Mouse (Mus musculus): ENCODE results near the gene Srek1ip1. TPM values are rescaled to one million over a fixed set of nuclear protein-coding genes. Genes with fewer than 3 reads are reported as not detected.

The Srek1ip1 gene
- total and polyA plus RNA-seq, 3 experiments, result 10.7 to 26.1 TPM; not detected in 1

GRCm38 (mm10) chr13:104816635-104817571 is 24.6 kb downstream of the Srek1ip1 start, which contains the start of gene Cwc27:
Gene Cwc27, minus strand, starts transcription at chr13:104817142.
- Histone ChIP-seq H3K4me1 (ENCODE audit: control insufficient read depth in 1 of 2, insufficient read depth in 2 of 2, low read length in 2 of 2) (peaks cover 5 to 12% of the 10 kb centered on the region in 2 experiments; a peak in 2 of 4 replicates), H3K4me3 (ENCODE audit: control insufficient read depth in 1 of 2, insufficient read depth in 1 of 2, low read depth in 2 of 2, low read length in 2 of 2) (peak within 1 kb of the TSS; percentile 83 to 96), H3K9me3 (replicated peaks; ENCODE audit: insufficient read depth, low read length) (no peaks in the 10 kb centered on the region), H3K9ac (ENCODE audit: control insufficient read depth, low read depth, low read length, poor library complexity, severe bottlenecking) (peak within 1 kb of the TSS; percentile 96), H3K27me3 (ENCODE audit: control insufficient read depth in 1 of 2, insufficient read depth in 2 of 2, low read length in 2 of 2) (no peaks in the 10 kb centered on the region), H3K27ac (ENCODE audit: control insufficient read depth, low read depth, low read length) (peak within 1 kb of the TSS; percentile 91), H3K79me2 (ENCODE audit: control insufficient read depth, insufficient read depth, low read length, poor library complexity) (peaks cover 14% of the 10 kb centered on the region), H3K36me3 (ENCODE audit: control insufficient read depth in 1 of 2, insufficient read depth in 2 of 2, low read length in 2 of 2) (peaks cover 0 to 21% of the 10 kb centered on the region in 2 experiments; a peak in 2 of 4 replicates)
- DNase-seq (ENCODE audit: low read depth, low spot score), result peak; percentile 94
- peak; percentile 18 to 64; a peak in 1 of 4 replicates for TF ChIP-seq POLR2A (IDR thresholded peaks at IDR 0.05; ENCODE audit: control insufficient read depth in 1 of 2, insufficient read depth in 1 of 2, low read depth in 1 of 2, low read length in 2 of 2, poor library complexity in 1 of 2)
- TF ChIP-seq HCFC1 (IDR thresholded peaks at IDR 0.05; ENCODE audit: low read depth, low read length), result peak; percentile 91
- no peak for TF ChIP-seq GABPA (IDR thresholded peaks at IDR 0.05; ENCODE audit: low read depth, low read length)
- TF ChIP-seq CHD1 (IDR thresholded peaks at IDR 0.05; ENCODE audit: low read depth, low read length), result peak; percentile 100
- peak; percentile 90 for TF ChIP-seq TBP (IDR thresholded peaks at IDR 0.05; ENCODE audit: low read depth, low read length)
- no peak; the same call in 1 of the 2 replicates for TF ChIP-seq KAT2A (conservative IDR thresholded peaks at IDR 0.05; ENCODE audit: low read depth, low read length)
- TF ChIP-seq GATA1 (IDR thresholded peaks at IDR 0.05; ENCODE audit: low read depth, low read length), result no peak
- TF ChIP-seq JUND (IDR thresholded peaks at IDR 0.05; ENCODE audit: low read depth, low read length), result 0 out of 2 replicates have a peak, but pooled peaks have one; percentile 12
- TF ChIP-seq EP300 (IDR thresholded peaks at IDR 0.05; ENCODE audit: low read depth in 1 of 2, low read length in 2 of 2), result 0 out of 4 replicates have a peak, but pooled peaks of 1 of the 2 experiments have one; percentile 22
- 0 out of 2 replicates have a peak, but pooled peaks have one; percentile 30 for TF ChIP-seq ZMIZ1 (IDR thresholded peaks at IDR 0.05; ENCODE audit: low read depth, low read length)
- no peak for TF ChIP-seq RCOR1 (IDR thresholded peaks at IDR 0.05; ENCODE audit: low read depth, low read length)
- no peak for TF ChIP-seq MAFK (IDR thresholded peaks at IDR 0.05; ENCODE audit: borderline replicate concordance, low read depth, low read length)
- TF ChIP-seq CHD2 (IDR thresholded peaks at IDR 0.05; ENCODE audit: low read length), result no peak
- TF ChIP-seq ETS1 (IDR thresholded peaks at IDR 0.05; ENCODE audit: low read depth, low read length), result peak; percentile 17; the same call in 1 of the 2 replicates
- TF ChIP-seq POLR2AphosphoS5 (IDR thresholded peaks at IDR 0.05; ENCODE audit: borderline replicate concordance, low read depth, low read length), result 0 out of 2 replicates have a peak, but pooled peaks have one; percentile 47
- TF ChIP-seq MYB (IDR thresholded peaks at IDR 0.05; ENCODE audit: low read depth, low read length), result no peak
- TF ChIP-seq MEF2A (IDR thresholded peaks at IDR 0.05; ENCODE audit: extremely low read depth, insufficient replicate concordance, low read depth, low read length, poor library complexity, severe bottlenecking), result no peak
- peak; percentile 28; the same call in 1 of the 2 replicates for TF ChIP-seq MXI1 (IDR thresholded peaks at IDR 0.05; ENCODE audit: low read depth, low read length)
- TF ChIP-seq TCF12 (IDR thresholded peaks at IDR 0.05; ENCODE audit: low read depth, low read length), result peak; percentile 73
- peak; percentile 85; the same call in 1 of the 2 replicates for TF ChIP-seq UBTF (IDR thresholded peaks at IDR 0.05; ENCODE audit: borderline replicate concordance, insufficient read depth, low read depth, low read length)
- no peak for TF ChIP-seq NRF1 (IDR thresholded peaks at IDR 0.05; ENCODE audit: insufficient read depth, low read depth, low read length, poor library complexity, severe bottlenecking)
- TF ChIP-seq POLR2AphosphoS2 (IDR thresholded peaks at IDR 0.05; ENCODE audit: low read length), result peak; percentile 45; the same call in 1 of the 2 replicates
- peak; percentile 88 for TF ChIP-seq SIN3A (IDR thresholded peaks at IDR 0.05; ENCODE audit: low read length)
- peak; percentile 16; the same call in 1 of the 2 replicates for TF ChIP-seq USF1 (IDR thresholded peaks at IDR 0.05; ENCODE audit: low read depth, low read length)
- TF ChIP-seq ZNF384 (IDR thresholded peaks at IDR 0.05; ENCODE audit: low read depth, low read length), result no peak
- no peak for TF ChIP-seq RAD21 (IDR thresholded peaks at IDR 0.05; ENCODE audit: low read depth, low read length)
- 0 out of 2 replicates have a peak, but pooled peaks have one; percentile 31 for TF ChIP-seq MYC (IDR thresholded peaks at IDR 0.05; ENCODE audit: low read depth, low read length)
- TF ChIP-seq USF2 (IDR thresholded peaks at IDR 0.05; ENCODE audit: borderline replicate concordance in 1 of 2, insufficient read depth in 1 of 2, low read depth in 1 of 2, low read length in 2 of 2), result no peak
- peak; percentile 43; the same call in 1 of the 2 replicates for TF ChIP-seq BHLHE40 (IDR thresholded peaks at IDR 0.05; ENCODE audit: borderline replicate concordance, low read depth, low read length)
- peak; percentile 44; the same call in 1 of the 2 replicates for TF ChIP-seq MAZ (IDR thresholded peaks at IDR 0.05; ENCODE audit: low read depth, low read length)
- TF ChIP-seq E2F4 (IDR thresholded peaks at IDR 0.05; ENCODE audit: borderline replicate concordance, low read depth, low read length), result peak; percentile 57; the same call in 1 of the 2 replicates
- TF ChIP-seq ELF1 (IDR thresholded peaks at IDR 0.05; ENCODE audit: low read depth, low read length), result peak; percentile 42; the same call in 1 of the 2 replicates
- TF ChIP-seq ZKSCAN1 (IDR thresholded peaks at IDR 0.05; ENCODE audit: low read depth, low read length), result no peak
